Mouse (Mus musculus) left cerebral cortex, postnatal 14 days (tissue): Measurements from ENCODE around the gene Gm45711. TPM values are rescaled to one million over a fixed set of nuclear protein-coding genes. Genes with fewer than 3 reads are reported as not detected.
"Not testable (repeated sequence)": the region's sequence is repeated elsewhere in the genome, so short reads cannot be mapped to it uniquely, and the experiment has no call there.

Source experiments
- DNase-seq, 2 experiments: peaks; one replicate each; pipeline ENCODE4 v3.0.0; 2021 to 2022; ENCODE audit warnings: low spot score in 2 of 2, mixed read lengths in 1 of 2
- intact Hi-C: fragments of 180-260 bp; cut with DNase I; formaldehyde crosslinking; loops from one replicate; pipeline ENCODE4 v1.15.1; 2025
- long read RNA-seq, 2 experiments: library from polyadenylated mRNA; stranded (forward); transcript quantifications; one replicate each; pipeline ENCODE4 v2.0.0; 2021
- total RNA-seq, 2 experiments: library from RNA; stranded (reverse); gene quantifications; 2 replicates each; pipeline ENCODE4 v1.2.3; 2021

Gene Gm45711
- not detected for total RNA-seq
- long read RNA-seq, experiment 1: 0 reads
- long read RNA-seq, experiment 2: 0 reads

DNA sequence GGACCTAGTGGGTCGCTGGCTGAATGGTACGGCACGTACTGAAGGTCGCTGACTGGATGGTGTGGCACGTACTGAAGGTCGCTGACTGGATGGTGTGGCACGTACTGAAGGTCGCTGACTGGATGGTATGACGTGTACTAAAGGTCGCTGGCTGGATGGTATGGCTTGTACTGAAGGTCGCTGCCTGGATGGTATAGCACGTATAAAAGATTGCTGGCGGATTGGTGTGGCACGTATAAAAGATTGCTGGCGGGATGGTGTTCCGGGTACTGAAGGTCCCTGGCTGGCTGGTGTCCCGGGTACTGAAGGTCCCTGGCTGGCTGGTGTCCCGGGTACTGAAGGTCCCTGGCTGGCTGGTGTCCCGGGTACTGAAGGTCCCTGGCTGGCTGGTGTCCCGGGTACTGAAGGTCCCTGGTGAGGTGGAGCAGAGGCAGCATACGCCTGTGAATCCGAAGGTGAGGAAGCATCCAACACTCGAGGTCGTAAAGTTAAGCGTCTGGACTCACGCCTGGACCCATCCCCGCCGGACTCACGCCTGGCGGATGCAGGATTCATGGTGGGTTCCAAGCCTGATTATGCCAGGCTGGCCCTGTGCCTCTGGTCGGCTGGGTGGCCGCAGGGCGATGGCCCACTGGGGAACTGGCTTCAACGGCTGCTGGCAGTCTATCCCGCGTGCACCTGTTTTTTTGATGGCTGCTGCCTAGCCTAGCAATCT is at the start of gene Gm45711, which contains the start of gene Cmtm1:
Gene Gm45711 (minus strand): TSS at position 641 of the 715 bp plus-strand sequence.
Gene Cmtm1 (minus strand): TSS at position 705 of the 715 bp plus-strand sequence.
- intact Hi-C loops: not testable (repeated sequence)
- DNase-seq: peak in 1 of 2 experiments; percentile 8

DNA sequence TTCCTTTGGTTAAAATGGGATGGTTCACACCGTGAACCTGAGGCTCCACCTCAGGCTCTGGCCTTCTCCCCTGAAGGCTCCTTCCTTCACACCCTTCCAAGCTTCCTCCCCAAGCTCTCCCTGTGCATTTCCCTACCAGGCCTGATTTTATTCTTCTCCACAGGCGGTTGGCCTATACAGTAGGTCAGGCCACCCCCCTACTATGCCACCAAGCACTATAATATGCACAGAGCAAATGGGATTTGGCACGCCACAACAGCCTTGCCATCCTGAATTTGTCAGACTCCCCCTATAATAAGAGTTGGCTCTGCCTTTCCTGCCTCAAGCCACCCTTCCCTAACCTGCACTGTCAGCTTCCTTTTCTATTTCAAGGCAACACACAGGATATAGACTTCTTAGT is 48.8 kb upstream of the Gm45711 start:
- intact Hi-C loops: no loop called here

DNA sequence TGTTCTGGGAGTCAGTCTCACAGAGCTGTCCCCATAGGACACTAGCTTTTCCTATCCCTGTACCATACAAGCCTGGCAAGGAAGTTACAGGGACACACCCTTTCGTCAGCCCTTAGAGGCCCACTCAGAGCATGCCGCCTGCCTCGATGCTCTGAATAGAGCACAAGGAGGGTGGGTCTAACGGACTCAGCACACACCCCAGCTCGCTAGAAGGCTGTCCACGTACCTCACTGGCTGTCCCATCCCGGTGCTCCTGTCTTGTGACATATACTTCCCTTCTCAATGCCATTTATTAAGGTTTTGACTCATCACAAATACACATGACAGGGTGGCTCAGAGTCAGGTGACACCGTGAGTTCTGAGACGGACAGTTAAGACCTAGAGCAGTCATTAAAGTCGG is 44.6 kb upstream of the Gm45711 start:
- intact Hi-C loops: loop anchor here (5.0 kb wide), 1 partner anchor 38 kb away; no protein-coding TSS in a partner anchor
- DNase-seq: no peak

More for the DNA sequence above, 48.8 kb upstream of the Gm45711 start:
- no peak for DNase-seq

DNA sequence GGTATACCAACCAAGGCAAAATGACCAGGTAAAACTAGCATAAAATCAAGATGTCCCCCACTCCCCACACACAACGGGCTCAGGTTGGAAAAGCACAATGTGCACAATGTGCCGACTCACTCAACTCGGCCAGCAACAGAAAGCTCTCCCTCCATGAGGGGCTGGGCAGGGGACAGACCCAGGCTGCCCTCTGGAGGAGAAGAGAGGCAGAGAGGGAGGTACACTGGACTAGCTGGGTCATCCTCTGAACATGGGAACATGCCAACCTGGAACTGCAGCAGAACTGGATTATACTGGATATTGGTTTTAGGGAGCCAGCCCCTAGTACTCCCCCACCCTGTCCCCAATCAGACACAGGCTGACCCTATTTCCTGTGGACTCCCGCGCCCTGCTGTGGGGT is 43.3 kb upstream of the Gm45711 start:
- intact Hi-C loops: loop anchor here (5.0 kb wide), 1 partner anchor 39 kb away; no protein-coding TSS in a partner anchor
- no peak for DNase-seq

DNA sequence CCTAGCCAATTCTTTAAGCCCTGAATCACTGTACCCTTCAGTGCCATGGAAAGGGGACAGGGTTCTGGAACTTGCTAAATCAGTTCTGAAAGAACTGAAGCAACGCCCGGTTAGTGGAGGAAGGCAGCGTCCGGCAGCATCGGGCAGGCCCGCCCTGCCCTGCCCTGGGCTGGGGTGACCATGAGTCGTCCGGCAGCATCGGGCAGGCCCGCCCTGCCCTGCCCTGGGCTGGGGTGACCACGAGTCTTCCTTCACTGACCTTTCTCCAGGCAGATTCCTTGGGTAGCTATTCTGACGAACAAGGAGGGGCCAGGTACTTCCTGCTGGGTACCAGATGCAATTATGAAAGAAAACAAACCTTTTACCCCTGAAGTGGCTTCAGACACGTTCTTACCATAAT is 40.2 kb upstream of the Gm45711 start:
- DNase-seq: no peak
- intact Hi-C loops: loop anchor here (5.0 kb wide), 1 partner anchor 42 kb away; no protein-coding TSS in a partner anchor

DNA sequence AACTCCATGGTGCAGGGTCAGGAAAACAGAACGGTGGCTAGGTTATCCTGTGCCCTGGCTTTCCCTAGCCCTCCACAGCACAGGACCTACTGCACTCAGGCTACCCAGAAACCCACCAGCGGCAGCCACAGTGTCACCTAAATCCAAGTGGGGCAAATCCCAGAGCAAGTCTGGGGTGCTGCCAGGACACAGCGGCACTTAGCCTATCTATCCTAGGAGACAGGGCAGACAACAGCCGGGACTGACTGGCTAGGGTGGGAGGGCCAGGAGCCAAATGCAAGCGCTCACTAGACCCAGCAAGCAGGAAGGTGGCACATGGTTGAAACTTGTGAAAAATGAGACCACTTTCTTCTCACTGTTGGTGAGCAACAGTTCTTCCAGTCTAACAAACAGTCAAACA is 39.1 kb upstream of the Gm45711 start:
- no peak for DNase-seq
- intact Hi-C loops: loop anchor here (10.0 kb wide), 1 partner anchor 226 kb away; no protein-coding TSS in a partner anchor

DNA sequence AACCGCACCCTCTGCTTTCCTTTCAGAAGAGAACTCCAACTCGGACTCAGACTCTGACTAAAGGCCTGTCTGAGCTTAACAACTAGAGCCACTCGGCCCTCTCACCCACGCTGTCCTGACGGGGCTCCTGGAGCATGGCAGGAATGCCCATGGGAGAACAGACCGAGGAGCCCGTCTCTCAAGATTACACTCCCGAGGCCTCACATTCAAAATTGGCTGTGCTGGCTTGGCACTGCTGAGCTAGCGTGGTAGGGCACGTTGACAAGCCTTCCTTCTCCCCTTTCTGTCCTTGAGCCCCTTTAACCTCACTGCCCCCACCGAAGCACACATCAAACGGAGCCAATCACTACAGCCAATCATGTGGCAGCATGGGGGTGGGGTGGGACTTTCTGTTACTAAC is 36.8 kb upstream of the Gm45711 start:
- intact Hi-C loops: loop anchor here (10.0 kb wide), 1 partner anchor 228 kb away; no protein-coding TSS in a partner anchor
- DNase-seq: no peak

DNA sequence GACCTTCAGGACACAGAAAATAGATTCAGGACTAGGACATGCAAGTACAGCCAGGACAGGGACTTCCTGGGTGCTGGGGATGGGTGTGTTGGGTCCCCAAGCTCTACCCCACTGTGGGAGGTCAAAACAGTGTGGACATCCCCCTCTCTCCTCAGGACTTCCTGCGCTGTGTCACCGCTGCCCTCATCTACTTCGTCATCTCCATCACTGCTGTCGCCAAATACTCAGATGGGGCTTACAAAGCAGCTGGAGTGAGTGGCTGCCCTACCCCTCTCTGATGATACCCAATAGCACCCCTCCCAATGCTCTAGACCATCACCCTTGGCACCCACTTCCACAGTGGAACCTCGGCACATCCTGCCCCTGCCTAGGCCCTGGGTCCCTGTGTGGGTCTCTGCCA is 34.7 kb upstream of the Gm45711 start:
- DNase-seq: no peak
- intact Hi-C loops: loop anchor here (2.0 to 10.0 kb wide), 3 partner anchors 97 to 230 kb away; partner anchors contain the start of genes Dync1li2 and Tk2

DNA sequence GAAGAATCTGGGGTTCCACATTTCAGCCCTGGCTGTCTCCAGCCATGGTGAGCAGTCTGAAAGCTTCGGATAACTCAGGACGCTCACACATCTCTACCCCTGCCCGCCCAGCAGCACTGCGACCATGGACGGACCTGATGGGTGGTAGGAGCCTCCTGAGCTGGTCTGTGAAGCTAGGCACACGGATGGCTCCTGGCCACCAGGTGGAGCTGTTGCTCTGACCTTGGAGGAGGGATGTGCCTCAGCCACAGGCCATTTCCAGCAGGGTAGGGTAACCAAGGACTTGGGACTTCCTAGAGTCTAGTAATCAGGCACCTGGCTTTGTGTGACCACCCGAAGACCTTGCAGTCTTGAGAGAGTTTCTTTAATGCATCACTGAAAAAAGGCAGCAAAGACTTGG is 34.1 kb upstream of the Gm45711 start:
- intact Hi-C loops: loop anchor here (2.0 to 10.0 kb wide), 3 partner anchors 97 to 231 kb away; partner anchors contain the start of genes Dync1li2 and Tk2

DNA sequence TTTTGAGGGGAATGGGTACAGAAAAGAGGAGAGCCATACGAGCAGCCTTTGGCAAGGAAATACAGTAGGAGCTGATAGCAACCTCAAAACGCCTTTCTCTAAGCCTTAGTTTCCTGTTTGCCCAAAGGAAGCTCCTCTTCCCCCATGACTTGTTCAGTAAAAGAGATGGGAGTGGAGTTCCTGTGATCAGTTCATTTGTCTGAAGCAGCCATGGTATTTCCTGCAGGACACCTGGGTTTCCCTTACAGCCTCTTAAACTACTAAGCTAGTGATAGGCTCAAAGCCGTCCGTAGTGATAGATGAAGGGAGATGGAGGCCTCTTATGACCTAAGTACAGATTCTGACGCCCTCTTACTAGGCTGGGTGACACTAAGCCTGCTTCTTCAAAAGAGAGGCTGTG is 32.5 kb upstream of the Gm45711 start:
- DNase-seq: no peak
- intact Hi-C loops: loop anchor here (5.0 to 10.0 kb wide), 2 partner anchors 95 to 232 kb away; partner anchors contain the start of gene Tk2

More for the DNA sequence above, 34.1 kb upstream of the Gm45711 start:
- DNase-seq: peak; percentile 84 to 86

DNA sequence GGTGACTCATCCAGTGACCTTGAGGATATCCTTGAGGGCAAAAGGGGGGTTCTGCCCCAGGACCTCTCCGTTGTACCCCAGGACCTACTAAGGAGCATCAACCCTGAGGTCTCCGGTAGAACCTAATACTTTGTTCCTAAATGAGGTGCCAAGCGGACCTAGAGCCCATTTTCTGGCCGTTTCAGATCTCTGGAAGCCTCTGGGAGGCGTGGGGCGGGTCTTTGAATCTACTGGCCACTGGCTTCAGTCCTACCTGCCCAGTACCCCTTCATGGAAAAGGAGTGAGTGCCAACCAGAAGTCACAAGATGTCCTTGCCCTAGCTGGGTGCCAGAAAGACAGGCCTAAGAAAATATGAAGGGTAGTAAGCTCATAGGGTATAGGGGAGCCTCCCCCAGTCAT is 31.8 kb upstream of the Gm45711 start:
- no peak for DNase-seq
- intact Hi-C loops: loop anchor here (5.0 to 10.0 kb wide), 2 partner anchors 94 to 233 kb away; partner anchors contain the start of gene Tk2

DNA sequence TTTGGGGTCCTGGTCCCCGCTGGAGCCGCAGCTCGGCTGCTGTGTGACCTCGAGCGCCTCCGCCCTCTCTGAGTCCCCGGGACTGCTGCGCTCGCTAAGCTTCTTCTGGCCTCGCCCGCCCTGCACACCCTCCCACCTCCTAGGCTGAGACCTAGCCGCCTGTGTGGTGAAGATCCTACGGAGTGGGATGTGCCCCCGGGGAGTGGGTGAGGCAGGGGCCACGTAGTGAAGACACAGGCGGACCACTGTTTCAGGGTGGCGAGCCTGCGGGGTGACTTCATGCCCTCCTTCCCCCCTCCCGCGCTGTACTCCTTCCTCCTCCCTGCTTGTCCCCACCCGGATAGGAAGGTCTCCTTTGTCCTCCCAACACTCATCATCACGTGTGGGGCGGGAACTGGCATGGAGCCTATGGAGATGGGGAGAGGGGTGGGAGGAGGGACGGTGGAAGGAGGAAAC is 31.3 kb upstream of the Gm45711 start:
- peak in 1 of 2 experiments; percentile 30 for DNase-seq
- intact Hi-C loops: loop anchor here (5.0 to 10.0 kb wide), 2 partner anchors 94 to 234 kb away; partner anchors contain the start of gene Tk2

DNA sequence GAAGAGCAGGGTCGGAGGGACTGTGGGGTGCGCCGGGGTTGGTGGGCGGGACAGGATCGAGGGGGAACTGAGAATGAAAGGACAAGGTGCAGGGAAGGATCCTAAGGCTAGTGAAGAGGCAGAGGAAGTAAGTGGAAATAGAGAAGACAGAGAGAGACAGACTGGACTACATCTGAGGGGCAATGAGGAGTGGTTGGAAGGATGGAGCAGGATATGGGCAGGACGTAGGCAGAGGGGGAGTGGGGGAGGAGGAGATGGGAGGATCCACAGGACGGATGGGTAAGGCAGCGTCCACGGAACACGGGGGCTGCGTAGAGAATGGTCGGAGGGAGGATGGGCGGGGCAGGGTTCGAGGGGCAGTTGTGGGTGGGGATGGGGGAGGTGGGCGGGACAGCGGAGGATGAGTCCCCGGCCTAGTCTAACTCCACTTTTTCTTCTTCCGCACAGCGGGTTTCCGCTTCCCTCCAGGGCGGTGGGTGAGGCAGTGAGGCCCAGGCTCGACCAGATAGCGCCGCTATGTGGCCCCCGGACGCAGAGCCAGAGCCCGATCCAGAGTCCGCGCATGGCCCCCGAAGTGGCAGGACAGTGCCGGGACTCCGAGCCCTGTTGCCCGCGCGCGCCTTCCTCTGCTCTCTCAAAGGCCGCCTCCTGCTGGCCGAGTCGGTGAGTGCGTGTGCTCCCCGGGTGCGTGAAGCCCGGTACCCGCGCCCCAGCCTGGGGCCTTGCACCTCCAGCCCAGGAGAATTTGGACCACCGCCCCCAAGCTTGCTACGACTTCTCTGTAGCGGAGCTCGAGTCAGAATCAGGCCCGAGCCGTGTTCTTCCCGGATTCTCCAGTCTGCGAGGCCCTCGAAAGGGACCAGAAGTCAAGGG is 30.6 kb upstream of the Gm45711 start:
- intact Hi-C loops: loop anchor here (5.0 to 10.0 kb wide), 2 partner anchors 93 to 234 kb away; partner anchors contain the start of gene Tk2
- DNase-seq: peak; percentile 56 to 67

DNA sequence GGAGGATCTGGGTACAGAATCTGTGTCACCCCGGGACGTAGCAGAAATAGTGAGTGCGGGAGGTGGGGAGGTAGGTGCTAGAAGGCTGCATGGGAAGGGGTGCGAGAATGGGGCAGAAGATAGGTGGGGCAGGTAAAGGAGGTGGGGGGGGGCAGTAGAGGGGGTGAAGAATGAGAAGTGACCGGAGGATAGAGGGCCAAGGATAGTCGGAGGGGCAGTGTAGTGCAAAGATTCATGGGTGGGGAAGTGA is 30.0 kb upstream of the Gm45711 start:
- intact Hi-C loops: loop anchor here (5.0 to 10.0 kb wide), 4 partner anchors 93 to 235 kb away; partner anchors contain the start of genes Cdh5 and Tk2
- no peak for DNase-seq

DNA sequence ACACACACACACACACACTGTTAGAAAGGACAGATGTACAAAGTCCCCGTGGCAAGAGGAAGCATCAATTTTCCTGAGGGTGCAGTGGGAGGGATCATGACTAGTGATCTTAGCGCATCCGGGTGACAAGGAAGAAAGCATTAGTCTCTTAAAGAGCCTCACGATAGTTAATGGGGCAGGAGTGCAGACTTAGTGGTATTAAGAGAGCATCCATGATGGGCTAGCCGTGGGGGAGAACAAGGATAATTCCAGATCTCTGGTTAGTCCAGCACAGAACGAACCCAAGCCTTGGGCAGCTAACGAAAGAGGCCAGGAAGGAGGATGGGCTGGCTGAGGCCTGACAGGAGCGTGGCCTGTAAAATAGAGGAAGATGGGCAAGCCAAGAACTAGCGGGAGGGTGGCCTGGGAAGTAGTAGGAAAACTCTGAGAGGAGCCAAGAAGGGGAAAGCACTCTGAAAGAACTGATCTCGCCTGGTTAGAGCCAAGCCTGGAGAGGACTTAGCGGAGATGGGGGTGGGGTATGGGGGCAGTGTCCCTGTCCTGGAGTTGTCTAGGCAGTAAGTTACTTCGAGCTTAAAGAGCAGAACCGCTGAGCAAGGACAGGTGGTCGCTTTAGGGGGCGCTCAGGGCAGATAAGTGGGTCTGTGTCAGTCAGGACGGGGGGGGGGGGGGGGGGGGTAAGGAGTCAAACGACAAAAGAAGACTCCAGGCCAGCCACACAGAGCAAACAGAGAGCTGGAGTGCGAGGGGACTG is 29.5 kb upstream of the Gm45711 start, which contains the start of gene Cmtm3:
Gene Cmtm3 (plus strand): TSS at position 182 of the 754 bp plus-strand sequence.
- DNase-seq: peak in 1 of 2 experiments; percentile 41

DNA sequence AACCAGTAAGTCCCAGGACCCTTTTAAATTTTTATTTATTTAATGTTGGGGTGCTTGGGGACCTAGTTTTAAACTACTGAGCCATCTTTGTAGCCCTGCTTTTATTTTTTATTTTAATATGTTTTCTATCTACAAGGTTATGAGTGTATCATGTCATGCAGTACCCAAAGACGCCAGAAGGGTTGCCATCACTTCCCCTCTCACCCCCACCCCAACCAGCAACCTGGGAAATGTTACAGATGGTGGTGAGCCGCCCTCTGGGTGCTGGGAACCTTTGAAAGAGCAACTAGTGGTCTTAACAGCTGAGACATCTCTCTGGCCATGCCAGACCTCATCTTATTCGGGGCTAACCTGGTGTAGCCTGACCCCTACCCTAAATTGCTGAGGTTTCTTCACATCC is 28.0 kb upstream of the Gm45711 start:
- intact Hi-C loops: loop anchor here (10.0 kb wide), 2 partner anchors 193 to 233 kb away; partner anchors contain the start of gene Cdh5
- no peak for DNase-seq

More for the DNA sequence above, 29.5 kb upstream of the Gm45711 start, which contains the start of gene Cmtm3:
- intact Hi-C loops: loop anchor here (10.0 kb wide), 2 partner anchors 195 to 235 kb away; partner anchors contain the start of gene Cdh5

DNA sequence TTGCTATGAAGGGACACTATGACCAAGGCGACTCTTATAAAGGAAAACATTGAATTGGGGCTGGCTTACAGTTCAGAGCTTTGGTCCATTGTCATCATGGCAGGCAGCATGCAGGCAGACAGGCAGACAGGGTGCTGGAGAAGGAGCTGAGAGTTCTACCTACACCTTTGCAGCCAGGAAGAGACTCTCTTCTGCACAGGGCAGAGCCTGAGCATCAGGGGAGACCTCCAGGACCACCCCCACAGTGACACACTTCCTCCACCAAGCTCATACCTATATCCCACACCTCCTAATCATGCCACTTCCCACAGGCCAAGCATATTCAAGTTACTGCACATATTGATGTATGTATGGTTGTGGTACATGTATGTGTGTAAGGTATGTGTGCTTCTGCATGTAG is 26.9 kb upstream of the Gm45711 start:
- intact Hi-C loops: loop anchor here (10.0 kb wide), 2 partner anchors 192 to 232 kb away; partner anchors contain the start of gene Cdh5
- DNase-seq: no peak

DNA sequence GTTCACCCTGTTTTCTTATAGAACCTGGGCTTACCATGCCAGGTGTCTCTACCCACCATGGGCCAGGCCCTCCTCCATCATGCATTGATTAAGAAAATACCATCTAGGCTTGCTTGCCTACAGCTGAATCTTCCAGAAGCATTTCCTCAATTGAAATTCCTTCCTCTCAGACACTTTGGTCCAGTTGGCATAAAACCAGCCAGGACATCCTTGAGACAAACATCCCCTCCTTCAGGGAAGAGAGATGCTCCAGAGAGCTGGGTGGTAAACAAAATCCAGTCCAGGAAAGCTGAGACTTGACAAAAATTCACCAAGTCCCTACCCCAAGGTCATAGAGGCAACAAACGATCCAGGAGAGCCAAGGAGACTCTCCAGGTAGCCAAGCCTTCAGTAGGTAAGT is 24.3 kb upstream of the Gm45711 start:
- intact Hi-C loops: loop anchor here (10.0 kb wide), 2 partner anchors 189 to 229 kb away; partner anchors contain the start of gene Cdh5

More for the DNA sequence above, 24.3 kb upstream of the Gm45711 start:
- no peak for DNase-seq
